ENCODE assay signal across 8 mouse cellular contexts in the genomic region with DNA sequence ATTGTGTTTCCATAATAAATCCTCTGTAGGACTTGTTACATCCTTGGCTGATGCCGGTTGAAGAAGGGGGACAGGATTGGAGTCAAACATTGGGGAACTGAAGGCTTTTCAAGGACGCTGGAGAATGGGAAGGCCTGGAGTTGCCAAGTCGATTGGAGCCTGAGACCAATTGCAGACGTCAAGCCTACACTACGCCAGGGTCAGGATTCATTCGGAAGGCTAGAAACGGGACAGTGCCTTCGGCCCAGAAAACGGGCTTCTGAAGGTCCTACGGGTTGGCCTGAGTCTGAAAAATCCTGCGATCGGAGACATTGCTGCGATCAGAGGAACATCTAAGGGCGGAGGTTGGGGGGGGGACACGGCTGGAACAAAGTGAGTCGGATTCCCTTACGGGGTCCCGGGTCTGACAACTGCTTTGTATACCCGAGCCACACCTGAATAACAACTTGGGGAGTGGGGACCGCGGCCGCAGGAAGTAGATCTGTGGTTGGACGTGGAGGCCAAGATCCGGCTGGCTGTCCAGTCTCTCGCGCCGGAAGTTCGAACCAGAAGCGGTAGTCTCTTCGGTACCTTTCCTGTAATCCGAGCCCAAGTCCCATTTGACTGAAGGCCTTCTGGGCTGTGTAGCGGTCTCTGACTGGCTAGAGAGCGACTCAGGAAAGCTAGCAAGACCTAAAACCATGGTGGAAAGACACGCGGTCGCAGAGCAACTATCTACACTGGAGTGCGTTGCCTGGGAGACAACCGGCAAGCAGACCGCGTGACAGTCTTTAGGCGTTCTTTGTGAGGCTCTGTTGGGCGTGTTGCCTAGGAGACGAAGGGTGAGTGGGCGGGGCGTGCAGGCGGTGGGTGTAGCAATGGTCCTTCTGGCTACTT. TPM values are rescaled to one million over a fixed set of nuclear protein-coding genes. Genes with fewer than 3 reads are reported as not detected.
DNase-seq lines count a peak whose midpoint lies in the region; ATAC-seq lines count a peak whose summit lies in the region.

A gene (minus strand): TSS at position 693 of the 876 bp plus-strand sequence.
A gene (plus strand): TSS at position 835 of the 876 bp plus-strand sequence.

- H3K4me3 ChIP-seq in intestine, embryonic 14.5 days (ENCODE audit: low read depth, low read length), result peak within 1 kb of the TSS; percentile 36

- H3K36me3 ChIP-seq in intestine, embryonic 14.5 days (ENCODE audit: control insufficient read depth, insufficient read depth, low read length), result peaks cover 12% of the 10 kb centered on the region; the same call in 1 of the 2 replicates

- peak within 1 kb of the TSS; percentile 85 for H3K27ac ChIP-seq in intestine, embryonic 14.5 days (ENCODE audit: low read depth)

- ATAC-seq in intestine, embryonic 14.5 days (replicated peaks; ENCODE audit: low FRiP score, low TSS enrichment, low read depth), result peak; percentile 94
- ATAC-seq in megakaryocyte progenitor cell, adult 5-6 weeks (replicated peaks; ENCODE audit: poor library complexity), result peak; percentile 100

- peak; percentile 95 for DNase-seq in adrenal gland, adult 2 months
- DNase-seq in embryo, embryonic 11 days, result peak; percentile 96
- DNase-seq in gastrocnemius, postnatal 25 days, result peak; percentile 83
- DNase-seq in intestine, embryonic 14.5 days (ENCODE audit: low spot score), result peak; percentile 98
- peak; percentile 96 to 97 for DNase-seq in left cerebral cortex, postnatal 10 days (ENCODE audit: extremely low spot score in 1 of 2, low spot score in 2 of 2)
- peak; percentile 94 for DNase-seq in right cerebral cortex, postnatal 14 days
- peak; percentile 86 for DNase-seq in urinary bladder, postnatal 25 days (ENCODE audit: low spot score)

- no peaks in the 10 kb centered on the region for H3K9me3 ChIP-seq in intestine, embryonic 14.5 days (ENCODE audit: control insufficient read depth, low read length)

- no peaks in the 10 kb centered on the region for H3K27me3 ChIP-seq in intestine, embryonic 14.5 days (replicated peaks; ENCODE audit: control insufficient read depth, insufficient read depth, low read length)

- H3K4me2 ChIP-seq in intestine, embryonic 14.5 days (ENCODE audit: low read length), result peak within 1 kb of the TSS; percentile 75

- H3K9ac ChIP-seq in intestine, embryonic 14.5 days (ENCODE audit: low read length), result peak within 1 kb of the TSS; percentile 53

- 4% methylated on average over 46 of the region's 46 CpGs for WGBS in intestine, embryonic 14.5 days

- H3K4me1 ChIP-seq in intestine, embryonic 14.5 days (replicated peaks; ENCODE audit: control insufficient read depth, insufficient read depth, low read length), result no peaks in the 10 kb centered on the region

- intact Hi-C loops in left cerebral cortex, postnatal 10 days (cut with DNase I), result no loop called here

RNA-seq across cellular contexts. Expression of the first gene that starts in this region (rescaled TPM):
- under 1 TPM; 0.55 to 0.93 TPM for total RNA-seq in adrenal gland, adult 2 months (2021)
- 0.08 and 0.32 TPM in 2 replicates for polyA plus RNA-seq in adrenal gland, adult 2 months (2012; rRNA removed)
- under 1 TPM; 0.13 TPM for total RNA-seq in gastrocnemius, postnatal 25 days (2021)
- 0.07 and 0.11 TPM in 2 replicates for polyA plus RNA-seq in intestine, embryonic 14.5 days (2014; fragmentation: Nextera tagmentation; extraction: Ambion mirVana)
- under 1 TPM; 0.62 to 0.65 TPM for total RNA-seq in left cerebral cortex, postnatal 10 days (2021)
- total RNA-seq in megakaryocyte progenitor cell, adult 5-6 weeks (2015), result not detected in 2 replicates
- total RNA-seq in megakaryocyte progenitor cell, adult 5-6 weeks (2017), result not detected in 2 replicates

RNA-seq across cellular contexts. Expression of the second gene that starts in this region (rescaled TPM):
- total RNA-seq in adrenal gland, adult 2 months (2021), result 1 to 10 TPM; 3.9 to 9.4 TPM
- polyA plus RNA-seq in adrenal gland, adult 2 months (2012; rRNA removed), result 2.7 and 3.9 TPM in 2 replicates
- total RNA-seq in gastrocnemius, postnatal 25 days (2021), result 1 to 10 TPM; 5.1 to 8.4 TPM
- polyA plus RNA-seq in intestine, embryonic 14.5 days (2014; fragmentation: Nextera tagmentation; extraction: Ambion mirVana), result 8.3 and 8.7 TPM in 2 replicates
- 10 to 100 TPM; 18.8 to 21.0 TPM for total RNA-seq in left cerebral cortex, postnatal 10 days (2021)
- total RNA-seq in megakaryocyte progenitor cell, adult 5-6 weeks (2015), result 0.78 and 1.2 TPM in 2 replicates
- total RNA-seq in megakaryocyte progenitor cell, adult 5-6 weeks (2017), result 0.17 and 0.51 TPM in 2 replicates

Comparison
In these comparisons a context has a peak if more than half of its experiments do, and no peak if none do; other contexts are left out.
1. Peak in every context shown above with its lines: DNase-seq, ATAC-seq, H3K4me3 ChIP-seq and H3K27ac ChIP-seq.